Comparison of ENCODE assay signal across 9 mouse cellular contexts in the genomic region with DNA sequence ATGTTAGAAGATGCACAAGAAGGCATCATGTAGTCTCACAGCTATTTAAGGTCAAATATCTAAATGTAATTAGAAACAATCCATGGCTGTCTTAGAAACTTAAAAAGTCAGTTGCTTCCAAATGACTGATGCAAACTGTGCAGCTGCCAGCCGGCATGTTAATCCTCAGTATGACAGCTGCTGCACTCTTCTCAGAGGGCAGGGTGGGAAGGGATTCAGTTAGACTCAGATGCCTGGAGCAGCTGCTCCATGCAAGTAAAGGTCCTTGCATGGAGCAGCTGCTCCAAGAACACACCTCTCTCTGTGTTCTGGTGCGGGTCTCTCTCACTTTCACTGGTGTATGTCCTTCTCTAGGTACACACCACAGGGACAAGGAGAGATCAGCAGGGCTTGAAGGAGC. TPM values are rescaled to one million over a fixed set of nuclear protein-coding genes. Genes with fewer than 3 reads are reported as not detected.
A peak's percentile ranks its signal among the peaks of the same experiment; 100 is the strongest.
DNase-seq lines count a peak whose midpoint lies in the region; ATAC-seq lines count a peak whose summit lies in the region.
"Had no signal": no experiment of that assay in that cellular context is flagged by ENCODE, and none has a peak within 500 bp of the region (broad histone marks: within the 10 kb centered on the region; RNA-seq: fewer than 3 reads in every experiment).

No protein-coding gene starts in this region.

- H3K9me3 ChIP-seq in neural tube, embryonic 12.5 days, result no peaks in the 10 kb centered on the region
- H3K9me3 ChIP-seq in limb, embryonic 13.5 days, result no peaks in the 10 kb centered on the region
- H3K9me3 ChIP-seq: heart, embryonic 15.5 days had no signal

- H3K4me1 ChIP-seq in neural tube, embryonic 12.5 days, result peaks cover 4% of the 10 kb centered on the region; the same call in 1 of the 2 replicates
- no peaks in the 10 kb centered on the region for H3K4me1 ChIP-seq in limb, embryonic 13.5 days

- intact Hi-C loops in left cerebral cortex, postnatal 36 days (cut with DNase I), result no loop called here

- no peak overlapping the region for H3K4me3 ChIP-seq in neural tube, embryonic 12.5 days
- no peak overlapping the region for H3K4me3 ChIP-seq in limb, embryonic 13.5 days
- H3K4me3 ChIP-seq: heart, embryonic 15.5 days had no signal

- DNase-seq in embryo, embryonic 10 days (ENCODE audit: low spot score), result peak; percentile 15
- DNase-seq in embryo, embryonic 9.5 days (ENCODE audit: extremely low spot score), result no peak
- no peak for DNase-seq in neural tube, embryonic 10.5 days (ENCODE audit: extremely low spot score, low spot score)
- DNase-seq in skeletal muscle tissue, adult 2 months (ENCODE audit: low read depth, low spot score), result peak; percentile 47
- no peak for DNase-seq in left cerebral cortex, postnatal 36 days (ENCODE audit: low spot score in 2 of 2)

- 52% methylated on average over 2 of the region's 2 CpGs for WGBS in neural tube, embryonic 12.5 days
- WGBS in limb, embryonic 13.5 days, result 51% methylated on average over 2 of the region's 2 CpGs

- H3K4me2 ChIP-seq in neural tube, embryonic 12.5 days (replicated peaks), result no peak overlapping the region
- no peak overlapping the region for H3K4me2 ChIP-seq in limb, embryonic 13.5 days (replicated peaks)
- H3K4me2 ChIP-seq: heart, embryonic 15.5 days had no signal

- ATAC-seq in neural tube, embryonic 12.5 days (ENCODE audit: low FRiP score, low read depth), result peak; percentile 72; the same call in 1 of the 2 replicates
- ATAC-seq in limb, embryonic 13.5 days (ENCODE audit: low FRiP score, low read depth), result peak; percentile 80
- no peak for ATAC-seq in megakaryocyte-erythroid progenitor cell, adult 5-6 weeks (replicated peaks; ENCODE audit: low FRiP score, low TSS enrichment, poor library complexity, severe bottlenecking)

- no peak overlapping the region for H3K9ac ChIP-seq in neural tube, embryonic 12.5 days
- H3K9ac ChIP-seq in limb, embryonic 13.5 days, result no peak overlapping the region
- H3K9ac ChIP-seq: heart, embryonic 15.5 days had no signal

- H3K36me3 ChIP-seq in neural tube, embryonic 12.5 days, result no peaks in the 10 kb centered on the region
- no peaks in the 10 kb centered on the region for H3K36me3 ChIP-seq in limb, embryonic 13.5 days
- H3K36me3 ChIP-seq: heart, embryonic 15.5 days had no signal

- H3K27me3 ChIP-seq in neural tube, embryonic 12.5 days (replicated peaks), result no peaks in the 10 kb centered on the region
- no peaks in the 10 kb centered on the region for H3K27me3 ChIP-seq in limb, embryonic 13.5 days
- H3K27me3 ChIP-seq: heart, embryonic 15.5 days had no signal

- H3K27ac ChIP-seq in neural tube, embryonic 12.5 days, result no peak overlapping the region
- H3K27ac ChIP-seq in limb, embryonic 13.5 days, result no peak overlapping the region
- H3K27ac ChIP-seq: heart, embryonic 15.5 days had no signal

RNA-seq across cellular contexts. Expression of gene 4931440F15Rik, which starts 51.2 kb away (rescaled TPM):
- 0.33 and 0.38 TPM in 2 replicates for polyA plus RNA-seq in neural tube, embryonic 12.5 days (2016; fragmentation: Nextera tagmentation; extraction: Ambion mirVana)
- 0.09 and 0.23 TPM in 2 replicates for polyA plus RNA-seq in limb, embryonic 13.5 days (2015; fragmentation: Nextera tagmentation; extraction: Ambion mirVana)
- total RNA-seq in megakaryocyte-erythroid progenitor cell, adult 5-6 weeks (2014; fragmentation: Nextera tagmentation), result not detected in 2 replicates
- total RNA-seq in megakaryocyte-erythroid progenitor cell, adult 5-6 weeks (2017), result not detected in 2 replicates
- total RNA-seq in left cerebral cortex, postnatal 36 days (2021), result 1 to 10 TPM; 2.2 to 3.7 TPM

Comparison
In these comparisons a context has a peak if more than half of its experiments do, and no peak if none do; other contexts are left out.
1. DNase-seq: peak in embryo, embryonic 10 days (single experiment) and skeletal muscle tissue, adult 2 months (single experiment); none in embryo, embryonic 9.5 days (single experiment), neural tube, embryonic 10.5 days (single experiment) and left cerebral cortex, postnatal 36 days (0 of 2).